Mouse (Mus musculus): Measurements from ENCODE around the gene Tbc1d20.

- TF ChIP-seq EP300 (IDR thresholded peaks at IDR 0.05; ENCODE audit: insufficient read depth, low read depth, low read length): no peak
- TF ChIP-seq POLR2A (IDR thresholded peaks at IDR 0.05; ENCODE audit: insufficient read depth, low read length): no peak
- no peak for TF ChIP-seq CTCF (IDR thresholded peaks at IDR 0.05; ENCODE audit: low read depth, low read length)
Observed at GRCm38 (mm10) chr2:152312996-152313395, 19.4 kb downstream of the Tbc1d20 start.

Data from ES-Bruce4 (cell line).